Mouse (Mus musculus) CH12.LX (cell line): ENCODE measurements around the gene Tmed4.

ENCODE experiments used
- CHD1 ChIP-seq: IDR thresholded peaks from 2 replicates; pipeline ENCODE4 v1.6.1; 2012; ENCODE audit warnings: low read depth, low read length, improper control_type of control experiment, inconsistent platforms
- CTCF ChIP-seq, 2 experiments: IDR thresholded peaks in 1 of 2; conservative IDR thresholded peaks in 1 of 2; 2 replicates each; pipeline ENCODE4 v1.5.1; 2011 to 2012; ENCODE audit warnings: low read depth in 2 of 2, low read length in 2 of 2, improper control_type of control experiment in 1 of 2, inconsistent platforms in 1 of 2, mild to moderate bottlenecking in 1 of 2, moderate library complexity in 1 of 2
- EP300 ChIP-seq: IDR thresholded peaks from 2 replicates; pipeline ENCODE4 v1.6.1; 2011; ENCODE audit warnings: low read length, improper control_type of control experiment
- MXI1 ChIP-seq: IDR thresholded peaks from 2 replicates; pipeline ENCODE4 v1.6.1; 2011; ENCODE audit warnings: mild to moderate bottlenecking, low read depth, low read length, improper control_type of control experiment
- NELFE ChIP-seq: IDR thresholded peaks from 2 replicates; pipeline ENCODE4 v1.6.1; 2011; ENCODE audit warnings: low read depth, low read length, improper control_type of control experiment
- USF1 ChIP-seq: IDR thresholded peaks from 2 replicates; pipeline ENCODE4 v1.6.1; 2014; ENCODE audit warnings: low read depth, mild to moderate bottlenecking, inconsistent platforms, low read length, improper control_type of control experiment

DNA sequence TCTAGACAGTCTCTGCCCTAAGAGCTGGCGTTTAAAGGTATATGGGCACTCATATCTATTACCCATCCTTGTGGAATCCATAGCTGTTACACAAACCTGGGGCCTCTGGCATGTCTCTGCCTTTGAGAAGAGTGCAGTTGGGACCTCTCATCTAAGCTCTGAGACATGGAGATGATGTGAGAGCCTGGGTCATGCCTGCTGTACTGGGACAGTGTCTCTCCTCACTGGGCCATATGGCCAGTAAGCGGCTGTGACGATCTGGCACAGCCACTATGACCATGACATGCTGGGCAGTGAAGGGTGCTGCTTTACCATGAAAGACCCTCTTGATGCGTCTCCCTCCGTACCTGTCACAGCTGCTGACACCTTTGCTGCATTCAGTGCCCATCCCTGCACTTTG is 22.4 kb downstream of the Tmed4 start:
- no peak for TF ChIP-seq CTCF (conservative IDR thresholded peaks at IDR 0.05 in 1 of 2, IDR thresholded peaks at IDR 0.05 in 1 of 2; ENCODE audit: low read depth in 2 of 2, low read length in 2 of 2)
- TF ChIP-seq CHD1: no peak
- TF ChIP-seq EP300: no peak
- TF ChIP-seq MXI1: no peak
- TF ChIP-seq USF1: no peak
- TF ChIP-seq NELFE: no peak
